Mouse (Mus musculus): ENCODE results near the gene 4931406P16Rik. TPM values are rescaled to one million over a fixed set of nuclear protein-coding genes. Genes with fewer than 3 reads are reported as not detected.

Gene 4931406P16Rik
- polyA plus RNA-seq, 1 experiment from 2014 or later = 30.9 TPM

DNA sequence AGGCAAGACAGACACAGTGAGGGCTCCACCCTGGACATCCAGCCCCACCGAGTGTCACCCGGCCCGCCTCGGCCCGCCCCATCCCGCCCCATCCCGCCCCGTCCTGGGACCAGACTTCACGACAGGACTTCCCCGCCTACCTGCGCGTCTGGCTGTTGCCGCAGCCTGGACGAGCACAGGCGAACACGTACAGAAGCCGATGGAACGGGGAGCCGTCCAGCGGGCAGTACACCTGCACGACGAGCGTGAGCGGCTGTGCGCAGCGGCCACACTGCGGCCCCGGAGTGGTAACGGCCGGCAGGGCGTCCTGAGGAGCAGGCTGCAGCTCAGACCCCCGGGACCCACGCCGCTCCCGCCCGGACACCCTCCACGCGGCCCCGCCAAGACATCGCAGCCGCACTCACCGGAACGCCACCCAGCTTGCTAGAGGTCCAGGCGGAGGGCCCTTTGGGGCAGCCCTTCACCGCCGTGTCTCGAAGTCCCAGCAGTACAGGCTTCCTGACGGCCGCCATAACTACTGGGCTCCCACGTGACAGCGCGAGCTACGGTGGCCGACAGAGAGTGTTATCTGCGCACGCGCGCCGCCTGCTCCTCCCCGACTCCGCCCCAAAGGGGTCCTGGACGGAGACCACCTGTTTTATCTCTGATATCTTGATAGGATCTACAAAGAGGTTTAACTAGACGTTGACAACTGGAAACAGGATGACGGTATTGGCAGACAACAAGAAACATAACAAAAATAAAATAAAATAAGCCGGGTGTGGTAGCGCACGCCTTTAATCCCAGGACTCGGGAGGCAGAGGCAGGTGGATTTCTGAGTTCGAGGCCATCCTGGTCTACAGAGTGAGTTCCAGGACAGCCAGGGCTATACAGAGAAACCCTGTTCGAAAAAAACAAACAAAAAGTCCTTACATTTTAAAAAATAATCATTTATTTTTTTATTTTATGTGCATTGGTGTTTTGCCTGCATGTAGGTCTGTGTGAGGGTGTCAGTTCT, 116.9 kb downstream of the 4931406P16Rik start, which contains the start of gene Pdcd2l:
TSS of gene Pdcd2l (minus strand) at position 530 of the 997 bp plus-strand sequence.
- peak; percentile 47 for DNase-seq (ENCODE audit: low read depth, low spot score)
- in situ Hi-C loops (cut with MboI; ENCODE audit: low pct_unique_long_range_greater_than_20kb) = loop anchor here (25.0 kb wide), 1 partner anchor 409 kb away; no protein-coding TSS in a partner anchor
- CTCF ChIA-PET = interaction anchor here (1.0 to 1.1 kb wide), 2 partner anchors 13 to 27 kb away, joined by 3 read pairs; no protein-coding TSS in a partner anchor
- H3K27me3 ChIP-seq = no peaks in the 10 kb centered on the region
- POLR2A ChIA-PET = interaction anchor here (0.9 to 1.3 kb wide), 2 partner anchors 13 to 14 kb away, joined by 3 read pairs; no protein-coding TSS in a partner anchor
- ATAC-seq = peak; percentile 68
- no peak for TF ChIP-seq CTCF (IDR thresholded peaks at IDR 0.05)

GRCm38 (mm10) chr7:34195632-34196031, 117.7 kb downstream of the 4931406P16Rik start:
- in situ Hi-C loops (cut with MboI; ENCODE audit: low pct_unique_long_range_greater_than_20kb) = loop anchor here (25.0 kb wide), 1 partner anchor 408 kb away; no protein-coding TSS in a partner anchor
- no peaks in the 10 kb centered on the region for H3K27me3 ChIP-seq
- ChIA-PET POLR2A (interaction anchor here (0.9 kb wide), 1 partner anchor 13 kb away, joined by 3 read pairs; no protein-coding TSS in a partner anchor), CTCF (interaction anchor here (1.0 to 1.1 kb wide), 2 partner anchors 14 to 27 kb away, joined by 3 read pairs; no protein-coding TSS in a partner anchor)
- TF ChIP-seq CTCF (IDR thresholded peaks at IDR 0.05) = peak; percentile 62
- ATAC-seq = peak; percentile 49
- DNase-seq (ENCODE audit: low read depth, low spot score) = no peak

GRCm38 (mm10) chr7:34192825-34193224, 120.5 kb downstream of the 4931406P16Rik start:
- no peak for ATAC-seq
- DNase-seq (ENCODE audit: low read depth, low spot score) = no peak
- H3K27me3 ChIP-seq = no peaks in the 10 kb centered on the region
- no peak for TF ChIP-seq CTCF (IDR thresholded peaks at IDR 0.05)
- ChIA-PET CTCF (interaction anchor here (0.9 kb wide), 1 partner anchor 25 kb away, joined by 3 read pairs; no protein-coding TSS in a partner anchor), POLR2A (no interaction called here)
- in situ Hi-C loops (cut with MboI; ENCODE audit: low pct_unique_long_range_greater_than_20kb) = loop anchor here (25.0 kb wide), 1 partner anchor 406 kb away; no protein-coding TSS in a partner anchor

- no peak for TF ChIP-seq CTCF (IDR thresholded peaks at IDR 0.05)
- ChIA-PET CTCF (no interaction called here), POLR2A (no interaction called here)
- no peaks in the 10 kb centered on the region for H3K27me3 ChIP-seq
- no peak for DNase-seq (ENCODE audit: low read depth, low spot score)
- ATAC-seq = no peak
- in situ Hi-C loops (cut with MboI; ENCODE audit: low pct_unique_long_range_greater_than_20kb) = loop anchor here (25.0 kb wide), 1 partner anchor 402 kb away; no protein-coding TSS in a partner anchor
Measured at GRCm38 (mm10) chr7:34189376-34189989, 123.9 kb downstream of the 4931406P16Rik start.

Other genes with a start within 250 kb of the 4931406P16Rik start
- gene Scgb1b30, start 218.1 kb downstream of the 4931406P16Rik start, polyA plus RNA-seq (2021) = not detected
- gene Wtip, start 180.3 kb downstream of the 4931406P16Rik start, polyA plus RNA-seq (2021) = 51.1 TPM
- 118 TPM for gene Uba2, start 144.0 kb downstream of the 4931406P16Rik start, polyA plus RNA-seq (2021)
- 26.6 TPM for gene Pdcd2l, start 116.9 kb downstream of the 4931406P16Rik start, polyA plus RNA-seq (2021)
- gene Gpi1, start 83.2 kb downstream of the 4931406P16Rik start, polyA plus RNA-seq (2021) = 845 TPM
- gene Gm6096, start 62.5 kb downstream of the 4931406P16Rik start, polyA plus RNA-seq (2021) = 0.24 TPM
- 118 TPM for gene Lsm14a, start 79.8 kb upstream of the 4931406P16Rik start, polyA plus RNA-seq (2021)